Comparison of ENCODE assay signal across 8 mouse cellular contexts in the genomic region with DNA sequence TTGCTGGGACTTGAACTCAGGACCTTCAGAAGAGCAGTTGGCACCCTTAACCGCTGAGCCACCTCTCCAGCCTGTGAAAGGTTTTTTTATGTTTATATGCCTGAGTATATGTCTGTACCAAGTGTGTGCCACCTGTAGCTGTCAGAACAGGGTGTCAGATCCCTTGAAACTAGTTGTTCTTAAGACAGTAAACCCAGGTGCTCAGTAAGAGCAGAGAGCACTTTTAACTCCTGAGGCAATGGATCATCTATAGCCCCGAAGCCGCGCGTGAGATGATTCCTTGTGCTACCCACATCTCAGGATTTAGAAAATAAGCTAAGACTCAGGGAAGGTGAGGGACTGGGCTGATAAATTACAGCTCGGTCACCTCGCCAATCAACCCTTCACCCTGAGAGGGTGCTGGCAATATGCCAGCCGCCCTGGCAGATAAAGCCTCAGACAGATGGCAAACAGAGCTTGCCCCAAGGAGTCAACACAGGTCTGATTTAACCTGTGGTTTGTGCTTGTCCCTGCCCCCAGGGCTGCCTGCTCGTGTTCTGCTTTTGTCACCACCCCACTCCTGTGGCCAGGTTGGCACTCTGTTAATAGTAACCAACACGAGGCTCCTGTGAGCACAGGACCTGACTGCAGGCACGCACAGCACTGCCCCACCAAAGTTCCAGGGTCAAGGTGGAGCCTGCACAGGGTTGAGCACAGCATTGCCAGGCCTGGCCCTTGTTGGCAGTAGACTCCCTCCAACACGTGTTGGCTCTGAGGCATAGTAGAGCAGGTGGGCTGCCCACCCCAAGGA. TPM values are rescaled to one million over a fixed set of nuclear protein-coding genes. Genes with fewer than 3 reads are reported as not detected.
DNase-seq lines count a peak whose midpoint lies in the region; ATAC-seq and TF ChIP-seq lines count a peak whose summit lies in the region.

No protein-coding gene starts in this region.

- no peak for ATAC-seq in CD4-positive, CD25-positive, alpha-beta regulatory T cell, adult 4 months
- peak; percentile 24; the same call in 1 of the 2 replicates for ATAC-seq in common myeloid progenitor, adult 5-6 weeks (replicated peaks; ENCODE audit: low read depth, poor library complexity, severe bottlenecking)
- ATAC-seq in intestine, embryonic 15.5 days, result peak; percentile 32
- peak; percentile 32 for ATAC-seq in lung, embryonic 14.5 days (ENCODE audit: insufficient read depth)

- no peak for TF ChIP-seq CTCF in lung, embryonic 14.5 days (IDR thresholded peaks at IDR 0.05; ENCODE audit: low read depth)

- H3K27ac ChIP-seq in intestine, embryonic 15.5 days, result peak overlapping the region; percentile 48; the same call in 1 of the 2 replicates
- H3K27ac ChIP-seq in lung, embryonic 14.5 days (ENCODE audit: low read depth), result peak overlapping the region; percentile 60

- no peak overlapping the region for H3K4me3 ChIP-seq in intestine, embryonic 15.5 days (replicated peaks)
- no peak overlapping the region for H3K4me3 ChIP-seq in lung, embryonic 14.5 days (ENCODE audit: low read depth, low read length)

- H3K9ac ChIP-seq in intestine, embryonic 15.5 days, result no peak overlapping the region
- no peak overlapping the region; the same call in 1 of the 2 replicates for H3K9ac ChIP-seq in lung, embryonic 14.5 days

- peaks cover 15% of the 10 kb centered on the region; the same call in 1 of the 2 replicates for H3K4me1 ChIP-seq in intestine, embryonic 15.5 days (replicated peaks)
- no peaks in the 10 kb centered on the region for H3K4me1 ChIP-seq in lung, embryonic 14.5 days (ENCODE audit: insufficient read depth)

- no peak overlapping the region for H3K4me2 ChIP-seq in intestine, embryonic 15.5 days (replicated peaks)
- no peak overlapping the region for H3K4me2 ChIP-seq in lung, embryonic 14.5 days

- H3K27me3 ChIP-seq in intestine, embryonic 15.5 days (replicated peaks), result no peaks in the 10 kb centered on the region
- no peaks in the 10 kb centered on the region for H3K27me3 ChIP-seq in lung, embryonic 14.5 days (ENCODE audit: insufficient read depth, low read length)

- H3K9me3 ChIP-seq in intestine, embryonic 15.5 days, result no peaks in the 10 kb centered on the region
- H3K9me3 ChIP-seq in lung, embryonic 14.5 days (ENCODE audit: low read depth, low read length), result no peaks in the 10 kb centered on the region

- DNase-seq in CD4-positive, CD25-positive, alpha-beta regulatory T cell, adult 2 months (ENCODE audit: low read depth, low spot score), result peak; percentile 41
- peak; percentile 54 for DNase-seq in 3134 (ENCODE audit: extremely low read depth, insufficient read length, low spot score)
- peak; percentile 76 for DNase-seq in lung, embryonic 14.5 days
- DNase-seq in thymus, postnatal 14 days, result no peak
- DNase-seq in yolk sac, embryonic 10.5 days (ENCODE audit: low spot score), result no peak

- H3K36me3 ChIP-seq in intestine, embryonic 15.5 days, result peaks cover 31% of the 10 kb centered on the region
- peaks cover 54% of the 10 kb centered on the region for H3K36me3 ChIP-seq in lung, embryonic 14.5 days (ENCODE audit: insufficient read depth)

- 56% methylated on average over 12 of the region's 12 CpGs for WGBS in intestine, embryonic 15.5 days
- WGBS in lung, embryonic 14.5 days, result 59% methylated on average over 12 of the region's 12 CpGs

RNA-seq across cellular contexts. Expression of gene Srsf3, which starts 13.5 kb away (rescaled TPM):
- polyA plus RNA-seq in CD4-positive, CD25-positive, alpha-beta regulatory T cell, adult 4 months (2017; shearing (Covaris generic)), result 100 to 1,000 TPM; 232 to 397 TPM
- total RNA-seq in common myeloid progenitor, adult 5-6 weeks (2017), result 954 and 1,077 TPM in 2 replicates
- 485 and 544 TPM in 2 replicates for polyA plus RNA-seq in intestine, embryonic 15.5 days (2015; fragmentation: Nextera tagmentation; extraction: Ambion mirVana)
- polyA plus RNA-seq in lung, embryonic 14.5 days (2014; fragmentation: Nextera tagmentation; extraction: Ambion mirVana), result 716 and 730 TPM in 2 replicates

RNA-seq across cellular contexts. Expression of gene Stk38, which starts 38.1 kb away (rescaled TPM):
- polyA plus RNA-seq in CD4-positive, CD25-positive, alpha-beta regulatory T cell, adult 4 months (2017; shearing (Covaris generic)), result 100 to 1,000 TPM; 223 to 306 TPM
- total RNA-seq in common myeloid progenitor, adult 5-6 weeks (2017), result 94.7 and 123 TPM in 2 replicates
- 90.0 and 90.7 TPM in 2 replicates for polyA plus RNA-seq in intestine, embryonic 15.5 days (2015; fragmentation: Nextera tagmentation; extraction: Ambion mirVana)
- polyA plus RNA-seq in lung, embryonic 14.5 days (2014; fragmentation: Nextera tagmentation; extraction: Ambion mirVana), result 103 and 104 TPM in 2 replicates

RNA-seq across cellular contexts. Expression of gene Cdkn1a, which starts 44.8 kb away (rescaled TPM):
- 1 to 10 TPM; 2.5 to 4.6 TPM for polyA plus RNA-seq in CD4-positive, CD25-positive, alpha-beta regulatory T cell, adult 4 months (2017; shearing (Covaris generic))
- 3.7 and 7.9 TPM in 2 replicates for total RNA-seq in common myeloid progenitor, adult 5-6 weeks (2017)
- polyA plus RNA-seq in intestine, embryonic 15.5 days (2015; fragmentation: Nextera tagmentation; extraction: Ambion mirVana), result 92.2 and 98.3 TPM in 2 replicates
- polyA plus RNA-seq in lung, embryonic 14.5 days (2014; fragmentation: Nextera tagmentation; extraction: Ambion mirVana), result 12.4 and 13.6 TPM in 2 replicates

Comparison
In these comparisons a context has a peak if more than half of its experiments do, and no peak if none do; other contexts are left out.
1. DNase-seq: peak in CD4-positive, CD25-positive, alpha-beta regulatory T cell, adult 2 months (single experiment), 3134 (single experiment) and lung, embryonic 14.5 days (single experiment); none in thymus, postnatal 14 days (single experiment) and yolk sac, embryonic 10.5 days (single experiment).